Mouse (Mus musculus): ENCODE results near the gene Ccl28.
"Not testable (repeated sequence)": the region's sequence is repeated elsewhere in the genome, so short reads cannot be mapped to it uniquely, and the experiment has no call there.

Gene Ccl28

GRCm38 (mm10) chr13:119623634-119624033 lies at the start of gene Ccl28:
Gene Ccl28 (plus strand): TSS chr13:119623819.
- DNase-seq, result no peak

GRCm38 (mm10) chr13:119596321-119597211 lies 27.1 kb upstream of the Ccl28 start:
- DNase-seq, result peak in 1 of 2 experiments; percentile 33

- DNase-seq, result not testable (repeated sequence)
These were observed 25.2 kb upstream of the Ccl28 start for GRCm38 (mm10) chr13:119598466-119598865.

GRCm38 (mm10) chr13:119599066-119599465 lies 24.6 kb upstream of the Ccl28 start:
- peak; percentile 11 to 49 for DNase-seq

- not testable (repeated sequence) for DNase-seq
These were observed 24.1 kb upstream of the Ccl28 start for GRCm38 (mm10) chr13:119599498-119599897.

- peak; percentile 10 to 51 for DNase-seq
These were observed 23.5 kb upstream of the Ccl28 start for GRCm38 (mm10) chr13:119600166-119600565.

- DNase-seq, result peak; percentile 15 to 35
These were observed 20.8 kb upstream of the Ccl28 start for GRCm38 (mm10) chr13:119602688-119603331.

GRCm38 (mm10) chr13:119603890-119604289 lies 19.7 kb upstream of the Ccl28 start:
- DNase-seq, result not testable (repeated sequence)

GRCm38 (mm10) chr13:119604322-119604721 lies 19.3 kb upstream of the Ccl28 start:
- not testable (repeated sequence) for DNase-seq

GRCm38 (mm10) chr13:119618841-119619240 lies 4.8 kb upstream of the Ccl28 start:
- DNase-seq, result no peak

- no peak for DNase-seq
These were observed 3.9 kb upstream of the Ccl28 start for GRCm38 (mm10) chr13:119619735-119620134.

- not testable (repeated sequence) for DNase-seq
These were observed 2.3 kb downstream of the Ccl28 start for GRCm38 (mm10) chr13:119625952-119626351.

GRCm38 (mm10) chr13:119631482-119632155 lies 8.0 kb downstream of the Ccl28 start:
- DNase-seq, result peak; percentile 67 to 71

GRCm38 (mm10) chr13:119632156-119632548 lies 8.5 kb downstream of the Ccl28 start:
- DNase-seq, result no peak

- no peak for DNase-seq
These were observed 11.9 kb downstream of the Ccl28 start for GRCm38 (mm10) chr13:119635496-119635895.

- no peak for DNase-seq
These were observed 14.2 kb downstream of the Ccl28 start for GRCm38 (mm10) chr13:119637837-119638236.

GRCm38 (mm10) chr13:119638449-119638848 lies 14.8 kb downstream of the Ccl28 start:
- DNase-seq, result no peak

- no peak for DNase-seq
These were observed 15.7 kb downstream of the Ccl28 start for GRCm38 (mm10) chr13:119639302-119639701.

- DNase-seq, result no peak
These were observed 16.9 kb downstream of the Ccl28 start for GRCm38 (mm10) chr13:119640504-119640903.

- DNase-seq, result no peak
These were observed 17.5 kb downstream of the Ccl28 start for GRCm38 (mm10) chr13:119641145-119641544.

GRCm38 (mm10) chr13:119644769-119645168 lies 21.1 kb downstream of the Ccl28 start:
- DNase-seq, result no peak

GRCm38 (mm10) chr13:119646511-119646910 lies 22.9 kb downstream of the Ccl28 start:
- no peak for DNase-seq
